Mouse (Mus musculus) ES-Bruce4 (cell line): ENCODE measurements at regions not wholly inside any gene's neighbourhood (a gene's known extent, or its start where the extent isn't known, plus 50 kb on each side); places are given as distances from the start of the nearest gene placed in this dataset.

ENCODE experiments used
- CTCF ChIP-seq: IDR thresholded peaks from one replicate; pipeline ENCODE4 v1.8.1; 2011; ENCODE audit warnings: low read depth, low read length
- POLR2A ChIP-seq: IDR thresholded peaks from one replicate; pipeline ENCODE4 v1.8.1; 2011; ENCODE audit warnings: low read length; ENCODE audit not compliant: insufficient read depth

GRCm38 (mm10) chr4:9016504-9017040 is 777.7 kb upstream of the Car8 start:
- TF ChIP-seq CTCF (no peak), POLR2A (no peak)
